Comparison of ENCODE assay signal across 9 mouse cellular contexts in the genomic region with DNA sequence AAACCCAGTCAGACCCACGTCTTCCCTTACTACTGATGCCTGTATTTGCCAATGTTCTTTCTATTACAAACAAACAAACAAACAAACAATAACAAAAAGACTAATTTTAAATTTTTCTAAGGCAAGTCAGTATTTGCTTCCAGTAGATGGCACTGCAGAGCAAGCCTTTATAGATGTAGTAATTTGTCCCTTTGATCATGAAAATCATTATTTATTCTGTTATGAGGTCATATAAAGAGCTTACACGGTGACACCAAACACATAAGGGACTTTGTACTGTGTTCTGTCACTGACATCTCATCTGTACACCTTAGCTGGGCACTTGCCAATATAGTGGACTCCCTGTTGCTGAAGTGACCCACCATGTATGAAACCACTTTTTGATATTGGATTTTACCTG. TPM values are rescaled to one million over a fixed set of nuclear protein-coding genes. Genes with fewer than 3 reads are reported as not detected.
DNase-seq lines count a peak whose midpoint lies in the region; ATAC-seq and TF ChIP-seq lines count a peak whose summit lies in the region.
"Had no signal": no experiment of that assay in that cellular context is flagged by ENCODE, and none has a peak within 500 bp of the region (broad histone marks: within the 10 kb centered on the region; RNA-seq: fewer than 3 reads in every experiment).

No protein-coding gene starts in this region.

- DNase-seq in kidney, postnatal 0 days (ENCODE audit: low spot score), result peak; percentile 40
- no peak for DNase-seq in kidney, adult 18-20 months
- DNase-seq in thymus, postnatal 4 days, result peak; percentile 21
- DNase-seq in thymus, adult 2 months, result no peak
- DNase-seq in embryonic facial prominence, embryonic 14.5 days (ENCODE audit: low spot score), result peak; percentile 33
- DNase-seq in adrenal gland, postnatal 25 days, result no peak
- DNase-seq in left cerebral cortex, postnatal 36 days (ENCODE audit: low spot score in 2 of 2), result no peak
- DNase-seq: cerebellum, adult 11 months had no signal

- no peak overlapping the region for H3K4me3 ChIP-seq in kidney, postnatal 0 days (replicated peaks; ENCODE audit: low read depth, low read length)
- H3K4me3 ChIP-seq in thymus, adult 2 months (ENCODE audit: control insufficient read depth, insufficient read depth, low read length), result no peak overlapping the region
- H3K4me3 ChIP-seq in embryonic facial prominence, embryonic 14.5 days (ENCODE audit: low read depth, low read length), result no peak overlapping the region
- H3K4me3 ChIP-seq: hindbrain, embryonic 15.5 days had no signal

- no peak for ATAC-seq in kidney, postnatal 0 days (replicated peaks; ENCODE audit: low FRiP score, low read depth)
- no peak for ATAC-seq in embryonic facial prominence, embryonic 14.5 days (ENCODE audit: low read depth)

- TF ChIP-seq POLR2A in thymus, adult 2 months (IDR thresholded peaks at IDR 0.05; ENCODE audit: control insufficient read depth, extremely low read depth, insufficient read depth, low read length, poor library complexity), result no peak

- 13% methylated on average over 2 of the region's 2 CpGs for whole genome bisulfite sequencing in kidney, postnatal 0 days
- 25% methylated on average over 2 of the region's 2 CpGs for WGBS in thymus, adult 2 months
- 20% methylated on average over 2 of the region's 2 CpGs for WGBS in embryonic facial prominence, embryonic 14.5 days

- peaks cover 38% of the 10 kb centered on the region for H3K27me3 ChIP-seq in kidney, postnatal 0 days (ENCODE audit: insufficient read depth, low read length)
- peaks cover 9% of the 10 kb centered on the region for H3K27me3 ChIP-seq in thymus, adult 2 months (ENCODE audit: control insufficient read depth, insufficient read depth, low read length)
- H3K27me3 ChIP-seq in embryonic facial prominence, embryonic 14.5 days (replicated peaks; ENCODE audit: control insufficient read depth, insufficient read depth, low read length), result peaks cover 51% of the 10 kb centered on the region

- H3K9ac ChIP-seq in kidney, postnatal 0 days (ENCODE audit: low read depth, low read length), result no peak overlapping the region
- no peak overlapping the region for H3K9ac ChIP-seq in embryonic facial prominence, embryonic 14.5 days (ENCODE audit: low read depth, low read length)
- H3K9ac ChIP-seq: hindbrain, embryonic 15.5 days had no signal

- TF ChIP-seq CTCF in kidney, postnatal 0 days (IDR thresholded peaks at IDR 0.05; ENCODE audit: low read depth), result peak; percentile 82
- TF ChIP-seq CTCF in thymus, adult 2 months (IDR thresholded peaks at IDR 0.05; ENCODE audit: borderline replicate concordance, control insufficient read depth, extremely low read depth, insufficient read depth, low read length, poor library complexity), result no peak

- H3K9me3 ChIP-seq in kidney, postnatal 0 days (replicated peaks; ENCODE audit: low read length), result no peaks in the 10 kb centered on the region
- no peaks in the 10 kb centered on the region for H3K9me3 ChIP-seq in embryonic facial prominence, embryonic 14.5 days (ENCODE audit: control insufficient read depth, low read length)
- H3K9me3 ChIP-seq: hindbrain, embryonic 15.5 days had no signal

- no peak overlapping the region for H3K27ac ChIP-seq in kidney, postnatal 0 days
- no peak overlapping the region for H3K27ac ChIP-seq in thymus, adult 2 months (ENCODE audit: control insufficient read depth, insufficient read depth, low read length)
- no peak overlapping the region for H3K27ac ChIP-seq in embryonic facial prominence, embryonic 14.5 days (replicated peaks; ENCODE audit: low read depth, low read length)
- H3K27ac ChIP-seq: hindbrain, embryonic 15.5 days had no signal

- H3K4me1 ChIP-seq in kidney, postnatal 0 days (replicated peaks; ENCODE audit: insufficient read depth, low read length), result no peaks in the 10 kb centered on the region
- H3K4me1 ChIP-seq in thymus, adult 2 months (replicated peaks; ENCODE audit: control insufficient read depth, insufficient read depth, low read length), result no peaks in the 10 kb centered on the region
- 0 out of 2 replicates have a peak, but pooled peaks cover under 1% of the 10 kb centered on the region for H3K4me1 ChIP-seq in embryonic facial prominence, embryonic 14.5 days (ENCODE audit: control insufficient read depth, insufficient read depth, low read length)

- H3K36me3 ChIP-seq in kidney, postnatal 0 days (ENCODE audit: insufficient read depth, low read length), result no peaks in the 10 kb centered on the region
- H3K36me3 ChIP-seq in thymus, adult 2 months (ENCODE audit: control insufficient read depth, insufficient read depth, low read length), result no peaks in the 10 kb centered on the region
- H3K36me3 ChIP-seq in embryonic facial prominence, embryonic 14.5 days (ENCODE audit: control insufficient read depth, insufficient read depth, low read length), result no peaks in the 10 kb centered on the region
- H3K36me3 ChIP-seq: hindbrain, embryonic 15.5 days had no signal

- no peak overlapping the region for H3K4me2 ChIP-seq in kidney, postnatal 0 days (ENCODE audit: low read length)
- H3K4me2 ChIP-seq in embryonic facial prominence, embryonic 14.5 days (ENCODE audit: low read depth, low read length), result no peak overlapping the region
- H3K4me2 ChIP-seq: hindbrain, embryonic 15.5 days had no signal

- intact Hi-C loops in left cerebral cortex, postnatal 36 days (cut with DNase I), result loop anchor here (10.0 kb wide), 2 partner anchors 689 to 919 kb away; no protein-coding TSS in a partner anchor

RNA-seq across cellular contexts. Expression of a gene that starts 4.0 kb away (rescaled TPM):
- polyA plus RNA-seq in kidney, postnatal 0 days (2015; fragmentation: Nextera tagmentation; extraction: Ambion mirVana), result 0.84 and 0.93 TPM in 2 replicates
- polyA plus RNA-seq in thymus, adult 2 months (2012; rRNA removed), result 1.6 and 1.7 TPM in 2 replicates
- polyA plus RNA-seq in embryonic facial prominence, embryonic 14.5 days (2014; fragmentation: Nextera tagmentation; extraction: Ambion mirVana), result 2.4 and 2.5 TPM in 2 replicates
- total RNA-seq in adrenal gland, postnatal 25 days (2021), result 1.1 and 1.2 TPM in 2 replicates
- 1 to 10 TPM; 3.7 to 4.6 TPM for total RNA-seq in left cerebral cortex, postnatal 36 days (2021)

Comparison
In these comparisons a context has a peak if more than half of its experiments do, and no peak if none do; other contexts are left out.
1. DNase-seq: peak in kidney, postnatal 0 days (single experiment), thymus, postnatal 4 days (single experiment) and embryonic facial prominence, embryonic 14.5 days (single experiment); none in kidney, adult 18-20 months (single experiment), thymus, adult 2 months (single experiment), adrenal gland, postnatal 25 days (single experiment) and left cerebral cortex, postnatal 36 days (0 of 2).